Mouse (Mus musculus): Measurements from ENCODE around the gene Rbm14. TPM values are rescaled to one million over a fixed set of nuclear protein-coding genes. Genes with fewer than 3 reads are reported as not detected.

Gene Rbm14
- polyA plus RNA-seq, 1 experiment from 2014 or later, result 56.3 TPM

GRCm38 (mm10) chr19:4842611-4843010 is 31.2 kb upstream of the Rbm14 start:
- no peaks in the 10 kb centered on the region for H3K36me3 ChIP-seq (replicated peaks; ENCODE audit: control insufficient read depth, insufficient read depth)
- H3K4me3 ChIP-seq (replicated peaks; ENCODE audit: low read length), result no peak overlapping the region
- no peak overlapping the region for H3K9ac ChIP-seq
- H3K4me1 ChIP-seq (replicated peaks; ENCODE audit: control insufficient read depth, insufficient read depth, low read length), result peaks cover 15% of the 10 kb centered on the region
- DNase-seq (ENCODE audit: low spot score), result no peak
- no peak overlapping the region for H3K27ac ChIP-seq
- peaks cover 23% of the 10 kb centered on the region for H3K27me3 ChIP-seq (ENCODE audit: control insufficient read depth, insufficient read depth, low read length)
- no peak for ATAC-seq (ENCODE audit: low FRiP score)
- no peaks in the 10 kb centered on the region for H3K9me3 ChIP-seq (ENCODE audit: control insufficient read depth, low read length)
- H3K4me2 ChIP-seq (replicated peaks), result no peak overlapping the region
- WGBS, result 80% methylated on average over 2 of the region's 2 CpGs

DNA sequence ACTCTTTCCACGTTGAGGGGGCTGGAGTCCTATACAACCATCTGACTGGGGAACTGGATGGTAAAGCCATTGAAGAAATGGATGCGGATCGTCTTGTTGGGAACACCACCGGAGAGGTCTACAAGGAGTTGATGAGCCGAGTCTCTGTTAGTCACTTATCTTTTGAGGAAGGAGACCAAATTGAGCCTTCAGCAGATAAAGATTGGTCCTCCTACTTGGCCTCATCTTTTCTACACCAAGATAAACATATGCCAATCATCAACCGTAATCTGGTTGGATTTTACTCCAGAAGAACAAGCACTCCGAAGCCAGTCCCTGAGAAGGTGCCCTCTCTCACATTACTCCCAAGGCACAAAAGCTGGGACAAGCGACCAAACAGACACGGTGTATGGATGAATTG is 29.4 kb upstream of the Rbm14 start:
- no peaks in the 10 kb centered on the region for H3K36me3 ChIP-seq (replicated peaks; ENCODE audit: control insufficient read depth, insufficient read depth)
- no peak for DNase-seq (ENCODE audit: low spot score)
- H3K27ac ChIP-seq, result no peak overlapping the region
- H3K4me2 ChIP-seq (replicated peaks), result no peak overlapping the region
- no peak overlapping the region for H3K4me3 ChIP-seq (replicated peaks; ENCODE audit: low read length)
- peaks cover 23% of the 10 kb centered on the region for H3K27me3 ChIP-seq (ENCODE audit: control insufficient read depth, insufficient read depth, low read length)
- 86% methylated on average over 9 of the region's 9 CpGs for WGBS
- H3K9ac ChIP-seq, result no peak overlapping the region
- no peak for ATAC-seq (ENCODE audit: low FRiP score)
- H3K9me3 ChIP-seq (ENCODE audit: control insufficient read depth, low read length), result no peaks in the 10 kb centered on the region
- H3K4me1 ChIP-seq (replicated peaks; ENCODE audit: control insufficient read depth, insufficient read depth, low read length), result peaks cover 15% of the 10 kb centered on the region

DNA sequence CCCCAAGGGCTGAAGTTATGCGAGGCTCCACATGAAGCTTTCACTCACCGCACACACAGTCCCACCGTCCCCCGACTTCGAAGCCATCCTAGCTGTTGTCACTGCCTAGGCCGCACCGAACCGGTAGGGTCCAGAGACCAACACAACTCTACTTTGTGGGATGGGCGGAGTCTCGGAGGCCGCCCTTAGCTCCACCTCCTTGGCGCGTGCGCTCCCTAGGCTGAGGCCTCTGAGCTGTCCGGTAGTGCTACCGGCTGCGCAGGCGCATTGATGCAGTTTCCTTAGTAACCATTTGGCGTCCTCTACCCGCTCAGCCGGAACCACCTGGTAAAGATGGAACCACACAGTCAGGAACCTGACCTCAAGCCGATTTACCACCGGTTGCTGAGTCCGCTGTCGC is 27.7 kb upstream of the Rbm14 start, which contains the start of the genes Ccs and Ccdc87:
TSS of gene Ccs (minus strand) at position 184 of the 400 bp plus-strand sequence.
TSS of gene Ccdc87 (plus strand) at position 218 of the 400 bp plus-strand sequence.
- Histone ChIP-seq H3K27ac (no peak within 1 kb of the TSS), H3K4me1 (replicated peaks; ENCODE audit: control insufficient read depth, insufficient read depth, low read length) (peaks cover 15% of the 10 kb centered on the region), H3K9ac (peak within 1 kb of the TSS; percentile 65), H3K4me3 (replicated peaks; ENCODE audit: low read length) (peak within 1 kb of the TSS; percentile 59), H3K27me3 (ENCODE audit: control insufficient read depth, insufficient read depth, low read length) (peaks cover 23% of the 10 kb centered on the region), H3K4me2 (replicated peaks) (peak within 1 kb of the TSS; percentile 98), H3K9me3 (ENCODE audit: control insufficient read depth, low read length) (no peaks in the 10 kb centered on the region), H3K36me3 (replicated peaks; ENCODE audit: control insufficient read depth, insufficient read depth) (no peaks in the 10 kb centered on the region)
- ATAC-seq (ENCODE audit: low FRiP score), result peak; percentile 97
- under 1% methylated on average over 25 of the region's 25 CpGs for WGBS
- peak; percentile 93 for DNase-seq (ENCODE audit: low spot score)

GRCm38 (mm10) chr19:4838526-4839140 is 27.2 kb upstream of the Rbm14 start:
- 0 out of 2 replicates have a peak, but pooled peaks have one; percentile 5 for ATAC-seq (ENCODE audit: low FRiP score)

GRCm38 (mm10) chr19:4837049-4837448 is 25.6 kb upstream of the Rbm14 start:
- ATAC-seq (ENCODE audit: low FRiP score) (no peak), DNase-seq (ENCODE audit: low spot score) (no peak)
- H3K4me2 ChIP-seq (replicated peaks), result no peak overlapping the region
- H3K9ac ChIP-seq, result no peak overlapping the region
- peaks cover 15% of the 10 kb centered on the region for H3K4me1 ChIP-seq (replicated peaks; ENCODE audit: control insufficient read depth, insufficient read depth, low read length)
- H3K36me3 ChIP-seq (replicated peaks; ENCODE audit: control insufficient read depth, insufficient read depth), result peaks cover 9% of the 10 kb centered on the region; the same call in 1 of the 2 replicates
- no peaks in the 10 kb centered on the region for H3K9me3 ChIP-seq (ENCODE audit: control insufficient read depth, low read length)
- H3K27ac ChIP-seq, result no peak overlapping the region
- 93% methylated on average over 6 of the region's 6 CpGs for WGBS
- peaks cover 23% of the 10 kb centered on the region for H3K27me3 ChIP-seq (ENCODE audit: control insufficient read depth, insufficient read depth, low read length)
- H3K4me3 ChIP-seq (replicated peaks; ENCODE audit: low read length), result no peak overlapping the region

More at GRCm38 (mm10) chr19:4838526-4839140, 27.2 kb upstream of the Rbm14 start:
- no peaks in the 10 kb centered on the region for H3K9me3 ChIP-seq (ENCODE audit: control insufficient read depth, low read length)
- peak overlapping the region; percentile 98 for H3K4me2 ChIP-seq (replicated peaks)
- H3K4me3 ChIP-seq (replicated peaks; ENCODE audit: low read length), result peak overlapping the region; percentile 59
- DNase-seq (ENCODE audit: low spot score), result no peak
- H3K9ac ChIP-seq, result peak overlapping the region; percentile 65
- H3K27ac ChIP-seq, result no peak overlapping the region
- peaks cover 23% of the 10 kb centered on the region for H3K27me3 ChIP-seq (ENCODE audit: control insufficient read depth, insufficient read depth, low read length)
- no peaks in the 10 kb centered on the region for H3K36me3 ChIP-seq (replicated peaks; ENCODE audit: control insufficient read depth, insufficient read depth)
- WGBS, result 33% methylated on average over 10 of the region's 10 CpGs
- peaks cover 15% of the 10 kb centered on the region for H3K4me1 ChIP-seq (replicated peaks; ENCODE audit: control insufficient read depth, insufficient read depth, low read length)

- DNase-seq (ENCODE audit: low spot score) (no peak), ATAC-seq (ENCODE audit: low FRiP score) (no peak)
- 77% methylated on average over 2 of the region's 2 CpGs for WGBS
- Histone ChIP-seq H3K4me2 (replicated peaks) (no peak overlapping the region), H3K4me1 (replicated peaks; ENCODE audit: control insufficient read depth, insufficient read depth, low read length) (peaks cover 15% of the 10 kb centered on the region), H3K36me3 (replicated peaks; ENCODE audit: control insufficient read depth, insufficient read depth) (peaks cover 9% of the 10 kb centered on the region), H3K27ac (no peak overlapping the region), H3K9ac (no peak overlapping the region), H3K9me3 (ENCODE audit: control insufficient read depth, low read length) (no peaks in the 10 kb centered on the region), H3K27me3 (ENCODE audit: control insufficient read depth, insufficient read depth, low read length) (peaks cover 14% of the 10 kb centered on the region), H3K4me3 (replicated peaks; ENCODE audit: low read length) (no peak overlapping the region)
Measured at GRCm38 (mm10) chr19:4836096-4836495, 24.7 kb upstream of the Rbm14 start.

- Histone ChIP-seq H3K9me3 (ENCODE audit: control insufficient read depth, low read length) (no peaks in the 10 kb centered on the region), H3K36me3 (replicated peaks; ENCODE audit: control insufficient read depth, insufficient read depth) (peaks cover 12% of the 10 kb centered on the region), H3K9ac (no peak overlapping the region), H3K4me1 (replicated peaks; ENCODE audit: control insufficient read depth, insufficient read depth, low read length) (peaks cover 10% of the 10 kb centered on the region; the same call in 1 of the 2 replicates), H3K4me3 (replicated peaks; ENCODE audit: low read length) (no peak overlapping the region), H3K4me2 (replicated peaks) (no peak overlapping the region), H3K27me3 (ENCODE audit: control insufficient read depth, insufficient read depth, low read length) (no peaks in the 10 kb centered on the region), H3K27ac (no peak overlapping the region)
- ATAC-seq (ENCODE audit: low FRiP score) (no peak), DNase-seq (ENCODE audit: low spot score) (no peak)
- WGBS, result 92% methylated on average over 8 of the region's 8 CpGs
Measured at GRCm38 (mm10) chr19:4833977-4834376, 22.5 kb upstream of the Rbm14 start.

GRCm38 (mm10) chr19:4829156-4829555 is 17.7 kb upstream of the Rbm14 start:
- H3K27ac ChIP-seq, result no peak overlapping the region
- H3K4me2 ChIP-seq (replicated peaks), result no peak overlapping the region
- H3K27me3 ChIP-seq (ENCODE audit: control insufficient read depth, insufficient read depth, low read length), result no peaks in the 10 kb centered on the region
- ATAC-seq (ENCODE audit: low FRiP score) (no peak), DNase-seq (ENCODE audit: low spot score) (peak; percentile 61)
- no peak overlapping the region for H3K9ac ChIP-seq
- no peaks in the 10 kb centered on the region for H3K9me3 ChIP-seq (ENCODE audit: control insufficient read depth, low read length)
- H3K4me1 ChIP-seq (replicated peaks; ENCODE audit: control insufficient read depth, insufficient read depth, low read length), result no peaks in the 10 kb centered on the region
- 63% methylated on average over 7 of the region's 7 CpGs for WGBS
- H3K36me3 ChIP-seq (replicated peaks; ENCODE audit: control insufficient read depth, insufficient read depth), result peaks cover 22% of the 10 kb centered on the region
- no peak overlapping the region for H3K4me3 ChIP-seq (replicated peaks; ENCODE audit: low read length)

- no peak overlapping the region for H3K4me3 ChIP-seq (replicated peaks; ENCODE audit: low read length)
- WGBS, result 64% methylated on average over 16 of the region's 16 CpGs
Measured at GRCm38 (mm10) chr19:4828444-4829114, 17.1 kb upstream of the Rbm14 start.

More at GRCm38 (mm10) chr19:4828444-4829114, 17.1 kb upstream of the Rbm14 start:
- H3K9ac ChIP-seq, result no peak overlapping the region
- no peaks in the 10 kb centered on the region for H3K4me1 ChIP-seq (replicated peaks; ENCODE audit: control insufficient read depth, insufficient read depth, low read length)
- ATAC-seq (ENCODE audit: low FRiP score) (no peak), DNase-seq (ENCODE audit: low spot score) (no peak)
- H3K27ac ChIP-seq, result no peak overlapping the region
- H3K27me3 ChIP-seq (ENCODE audit: control insufficient read depth, insufficient read depth, low read length), result no peaks in the 10 kb centered on the region
- H3K9me3 ChIP-seq (ENCODE audit: control insufficient read depth, low read length), result no peaks in the 10 kb centered on the region
- peaks cover 23% of the 10 kb centered on the region for H3K36me3 ChIP-seq (replicated peaks; ENCODE audit: control insufficient read depth, insufficient read depth)
- H3K4me2 ChIP-seq (replicated peaks), result no peak overlapping the region

Data from hindbrain, embryonic 14.5 days (tissue).